Mouse (Mus musculus) urinary bladder, postnatal 36 days (tissue): Measurements from ENCODE around the gene G6pc3.

Source experiments
- DNase-seq, 2 experiments: peaks; one replicate each; pipeline ENCODE4 v3.0.0; 2022; ENCODE audit warnings: low spot score in 2 of 2, mixed read lengths in 1 of 2

G6pc3 gene

GRCm38 (mm10) chr11:102188980-102189379 is 440 bp upstream of the G6pc3 start:
- DNase-seq, result no peak

GRCm38 (mm10) chr11:102190848-102191247 is 1.4 kb downstream of the G6pc3 start:
- no peak for DNase-seq

GRCm38 (mm10) chr11:102193657-102194440 is 4.4 kb downstream of the G6pc3 start:
- DNase-seq, result no peak

GRCm38 (mm10) chr11:102196018-102196797 is 6.8 kb downstream of the G6pc3 start:
- no peak for DNase-seq

GRCm38 (mm10) chr11:102198245-102198644 is 8.8 kb downstream of the G6pc3 start:
- DNase-seq, result no peak

- DNase-seq, result no peak
Measured at GRCm38 (mm10) chr11:102199856-102200255, 10.4 kb downstream of the G6pc3 start.

GRCm38 (mm10) chr11:102201408-102201821 is 12.0 kb downstream of the G6pc3 start:
- DNase-seq, result no peak

GRCm38 (mm10) chr11:102206481-102206880 is 17.1 kb downstream of the G6pc3 start:
- DNase-seq, result no peak

- no peak for DNase-seq
Measured at GRCm38 (mm10) chr11:102207825-102208777, 18.7 kb downstream of the G6pc3 start.

GRCm38 (mm10) chr11:102208846-102209245 is 19.4 kb downstream of the G6pc3 start:
- no peak for DNase-seq

GRCm38 (mm10) chr11:102209742-102210141 is 20.3 kb downstream of the G6pc3 start:
- no peak for DNase-seq

- no peak for DNase-seq
Measured at GRCm38 (mm10) chr11:102210185-102210584, 20.8 kb downstream of the G6pc3 start.

- DNase-seq, result no peak
Measured at GRCm38 (mm10) chr11:102211011-102211410, 21.6 kb downstream of the G6pc3 start.

- no peak for DNase-seq
Measured at GRCm38 (mm10) chr11:102211936-102212341, 22.5 kb downstream of the G6pc3 start.

- no peak for DNase-seq
Measured at GRCm38 (mm10) chr11:102214430-102215156, 25.2 kb downstream of the G6pc3 start.

GRCm38 (mm10) chr11:102215511-102215910 is 26.1 kb downstream of the G6pc3 start:
- no peak for DNase-seq

GRCm38 (mm10) chr11:102216056-102216885 is 26.9 kb downstream of the G6pc3 start:
- no peak for DNase-seq

- no peak for DNase-seq
Measured at GRCm38 (mm10) chr11:102216886-102217240, 27.4 kb downstream of the G6pc3 start.

- no peak for DNase-seq
Measured at GRCm38 (mm10) chr11:102217396-102217795, 28.0 kb downstream of the G6pc3 start.

GRCm38 (mm10) chr11:102217876-102218430 is 28.5 kb downstream of the G6pc3 start:
- no peak for DNase-seq
